Mouse (Mus musculus): ENCODE measurements at regions not wholly inside any gene's neighbourhood (a gene's known extent, or its start where the extent isn't known, plus 50 kb on each side); places are given as distances from the start of the nearest gene placed in this dataset.
A peak's percentile ranks its signal among the peaks of the same experiment; 100 is the strongest.

DNA sequence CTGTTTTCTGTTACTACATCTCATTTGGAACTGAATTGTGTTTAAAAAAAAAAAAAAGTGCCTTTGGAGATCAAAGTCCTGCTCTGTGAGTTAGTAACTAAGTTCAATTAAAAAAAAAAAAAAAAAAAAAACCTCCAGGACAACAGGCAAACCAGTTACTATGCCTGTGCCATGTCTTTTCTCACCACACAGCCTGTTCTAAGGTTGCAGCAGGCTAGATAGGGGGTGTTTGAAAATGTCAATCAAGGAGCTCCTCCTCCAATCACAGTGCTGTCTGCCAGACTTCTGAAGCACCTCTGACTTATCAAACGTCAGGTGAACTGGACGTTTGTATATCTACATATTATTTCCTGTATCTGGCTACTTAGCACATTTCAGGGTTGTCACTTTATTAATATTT is 427.9 kb upstream of the Adamts16 start:
- 81% methylated on average over 2 of the region's 2 CpGs for WGBS
- Histone ChIP-seq H3K27me3 (ENCODE audit: insufficient read depth, low read length) (no peaks in the 10 kb centered on the region), H3K4me3 (ENCODE audit: low read depth, low read length) (no peak overlapping the region)

GRCm38 (mm10) chr13:71263315-71263878 is 421.8 kb upstream of the Adamts16 start:
- H3K36me3 ChIP-seq (ENCODE audit: insufficient read depth, low read length) = no peaks in the 10 kb centered on the region
- ATAC-seq (ENCODE audit: low FRiP score) (0 out of 2 replicates have a peak, but pooled peaks have one; percentile 13), DNase-seq (ENCODE audit: low spot score) (no peak)
- peak overlapping the region; percentile 22 for H3K4me3 ChIP-seq (ENCODE audit: low read depth, low read length)
- no peaks in the 10 kb centered on the region for H3K27me3 ChIP-seq (ENCODE audit: insufficient read depth, low read length)
- no peak overlapping the region for H3K27ac ChIP-seq (ENCODE audit: low read depth, low read length)
- peak overlapping the region; percentile 42 for H3K4me2 ChIP-seq (ENCODE audit: low read depth, low read length, poor library complexity, severe bottlenecking)
- no peaks in the 10 kb centered on the region for H3K9me3 ChIP-seq (ENCODE audit: low read length)
- H3K4me1 ChIP-seq (ENCODE audit: insufficient read depth, low read length) = no peaks in the 10 kb centered on the region
- no peak for TF ChIP-seq CTCF (IDR thresholded peaks at IDR 0.05)
- WGBS = 54% methylated on average over 16 of the region's 16 CpGs
- no peak overlapping the region for H3K9ac ChIP-seq (replicated peaks; ENCODE audit: low read length, poor library complexity, severe bottlenecking)

More for the DNA sequence above, 427.9 kb upstream of the Adamts16 start:
- Histone ChIP-seq H3K27ac (ENCODE audit: low read depth, low read length) (no peak overlapping the region), H3K36me3 (ENCODE audit: insufficient read depth, low read length) (no peaks in the 10 kb centered on the region), H3K4me1 (ENCODE audit: insufficient read depth, low read length) (no peaks in the 10 kb centered on the region), H3K9ac (replicated peaks; ENCODE audit: low read length, poor library complexity, severe bottlenecking) (no peak overlapping the region), H3K4me2 (ENCODE audit: low read depth, low read length, poor library complexity, severe bottlenecking) (no peak overlapping the region), H3K9me3 (ENCODE audit: low read length) (no peaks in the 10 kb centered on the region)
- no peak for TF ChIP-seq CTCF (IDR thresholded peaks at IDR 0.05)
- DNase-seq (ENCODE audit: low spot score) (no peak), ATAC-seq (ENCODE audit: low FRiP score) (no peak)

DNA sequence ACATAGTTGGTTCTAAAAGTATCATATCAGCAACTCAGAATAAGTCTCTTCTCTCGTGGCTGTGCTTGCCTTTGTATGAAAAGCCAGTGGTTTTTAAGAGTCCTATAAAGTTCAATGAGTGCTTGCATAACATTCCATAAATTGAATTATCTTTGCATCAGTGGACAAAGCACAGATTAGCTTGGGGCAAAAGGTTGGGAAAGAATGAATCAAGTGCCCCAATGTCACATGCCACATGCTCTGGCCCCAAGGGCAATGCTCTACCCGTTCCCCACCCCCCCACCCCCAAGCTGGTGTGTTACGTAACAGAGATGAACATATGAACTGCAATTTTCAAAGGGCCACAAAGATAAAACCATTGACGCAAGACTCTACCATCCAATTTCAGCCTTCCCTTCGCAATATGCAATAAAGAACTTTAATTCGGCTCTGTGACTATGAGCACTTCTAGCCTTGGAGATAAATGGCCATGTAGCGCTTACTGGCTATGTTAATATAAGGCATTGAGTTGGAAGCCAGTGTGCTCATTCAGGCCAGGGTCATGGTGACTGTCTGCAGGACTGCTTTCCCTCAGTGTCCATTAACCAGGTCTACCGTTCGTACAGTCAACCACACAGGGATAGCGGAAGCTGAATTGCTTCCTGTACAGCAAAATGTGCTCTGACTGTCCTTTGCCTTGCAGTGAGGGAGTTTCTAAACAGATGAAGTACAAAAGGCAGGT is 421.1 kb upstream of the Adamts16 start:
- no peak for ATAC-seq (ENCODE audit: low FRiP score)
- no peak overlapping the region for H3K9ac ChIP-seq (replicated peaks; ENCODE audit: low read length, poor library complexity, severe bottlenecking)

GRCm38 (mm10) chr13:71254016-71254415 is 412.4 kb upstream of the Adamts16 start:
- no peaks in the 10 kb centered on the region for H3K4me1 ChIP-seq (ENCODE audit: insufficient read depth, low read length)
- no peak for ATAC-seq (ENCODE audit: low FRiP score)
- no peak overlapping the region for H3K9ac ChIP-seq (replicated peaks; ENCODE audit: low read length, poor library complexity, severe bottlenecking)
- H3K36me3 ChIP-seq (ENCODE audit: insufficient read depth, low read length) = no peaks in the 10 kb centered on the region
- no peak for DNase-seq (ENCODE audit: low spot score)
- no peak overlapping the region for H3K4me3 ChIP-seq (ENCODE audit: low read depth, low read length)
- no peak overlapping the region for H3K27ac ChIP-seq (ENCODE audit: low read depth, low read length)
- 93% methylated on average over 2 of the region's 2 CpGs for WGBS
- no peaks in the 10 kb centered on the region for H3K9me3 ChIP-seq (ENCODE audit: low read length)
- no peak overlapping the region for H3K4me2 ChIP-seq (ENCODE audit: low read depth, low read length, poor library complexity, severe bottlenecking)
- no peak for TF ChIP-seq CTCF (IDR thresholded peaks at IDR 0.05)
- no peaks in the 10 kb centered on the region for H3K27me3 ChIP-seq (ENCODE audit: insufficient read depth, low read length)

More for the DNA sequence above, 421.1 kb upstream of the Adamts16 start:
- WGBS = 79% methylated on average over 10 of the region's 10 CpGs
- Histone ChIP-seq H3K9me3 (ENCODE audit: low read length) (no peaks in the 10 kb centered on the region), H3K27ac (ENCODE audit: low read depth, low read length) (no peak overlapping the region), H3K36me3 (ENCODE audit: insufficient read depth, low read length) (no peaks in the 10 kb centered on the region), H3K27me3 (ENCODE audit: insufficient read depth, low read length) (no peaks in the 10 kb centered on the region), H3K4me3 (ENCODE audit: low read depth, low read length) (no peak overlapping the region), H3K4me1 (ENCODE audit: insufficient read depth, low read length) (no peaks in the 10 kb centered on the region), H3K4me2 (ENCODE audit: low read depth, low read length, poor library complexity, severe bottlenecking) (no peak overlapping the region; the same call in 1 of the 2 replicates)
- TF ChIP-seq CTCF (IDR thresholded peaks at IDR 0.05) = no peak
- DNase-seq (ENCODE audit: low spot score) = no peak

DNA sequence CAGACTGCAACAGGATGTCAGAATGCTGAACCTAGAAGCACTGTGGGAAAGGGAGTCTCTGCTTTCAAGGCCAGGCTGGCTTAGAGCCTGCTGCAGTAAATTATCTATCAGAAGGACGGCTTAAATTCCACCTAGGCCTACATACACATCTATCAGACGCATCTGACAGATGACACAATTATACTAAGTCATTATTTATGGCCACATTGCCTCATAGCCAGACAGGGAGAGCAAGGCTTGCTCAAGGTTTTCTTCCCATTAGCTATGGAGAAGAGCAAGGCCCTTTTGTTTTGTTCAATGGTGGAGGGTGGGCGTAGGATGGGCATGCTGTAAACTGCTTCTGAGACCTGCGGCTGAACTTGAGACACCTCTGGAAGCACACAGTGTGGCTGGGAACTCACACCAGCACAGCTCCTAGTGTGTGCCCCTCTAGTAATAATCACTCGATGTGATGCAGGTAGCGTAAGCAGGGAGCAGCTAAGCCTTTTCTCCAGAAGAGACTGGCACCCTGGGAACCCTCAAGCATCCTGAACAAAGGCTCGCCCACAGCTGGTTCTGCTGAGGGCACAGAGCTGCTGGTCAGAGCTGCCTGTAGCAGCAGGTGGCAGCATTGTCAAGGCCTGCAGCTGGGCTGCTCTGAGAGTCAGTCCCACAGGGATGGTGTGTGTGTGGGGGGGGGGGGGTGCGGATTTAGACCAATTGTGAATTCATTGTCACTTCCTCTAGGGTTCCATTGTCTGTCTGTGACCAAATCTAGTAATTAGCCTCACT is 406.8 kb upstream of the Adamts16 start:
- Histone ChIP-seq H3K9me3 (ENCODE audit: low read length) (no peaks in the 10 kb centered on the region), H3K27ac (ENCODE audit: low read depth, low read length) (no peak overlapping the region), H3K4me1 (ENCODE audit: insufficient read depth, low read length) (no peaks in the 10 kb centered on the region), H3K9ac (replicated peaks; ENCODE audit: low read length, poor library complexity, severe bottlenecking) (no peak overlapping the region), H3K4me3 (ENCODE audit: low read depth, low read length) (no peak overlapping the region), H3K4me2 (ENCODE audit: low read depth, low read length, poor library complexity, severe bottlenecking) (no peak overlapping the region), H3K27me3 (ENCODE audit: insufficient read depth, low read length) (no peaks in the 10 kb centered on the region), H3K36me3 (ENCODE audit: insufficient read depth, low read length) (no peaks in the 10 kb centered on the region)
- TF ChIP-seq CTCF (IDR thresholded peaks at IDR 0.05) = peak; percentile 83
- DNase-seq (ENCODE audit: low spot score) (peak; percentile 69), ATAC-seq (ENCODE audit: low FRiP score) (peak; percentile 74)
- WGBS = 52% methylated on average over 7 of the region's 8 CpGs

GRCm38 (mm10) chr13:71247241-71247640 is 405.6 kb upstream of the Adamts16 start:
- no peaks in the 10 kb centered on the region for H3K36me3 ChIP-seq (ENCODE audit: insufficient read depth, low read length)
- H3K27me3 ChIP-seq (ENCODE audit: insufficient read depth, low read length) = no peaks in the 10 kb centered on the region
- H3K4me2 ChIP-seq (ENCODE audit: low read depth, low read length, poor library complexity, severe bottlenecking) = no peak overlapping the region
- H3K4me1 ChIP-seq (ENCODE audit: insufficient read depth, low read length) = no peaks in the 10 kb centered on the region
- H3K9ac ChIP-seq (replicated peaks; ENCODE audit: low read length, poor library complexity, severe bottlenecking) = no peak overlapping the region
- H3K9me3 ChIP-seq (ENCODE audit: low read length) = no peaks in the 10 kb centered on the region
- H3K4me3 ChIP-seq (ENCODE audit: low read depth, low read length) = no peak overlapping the region
- ATAC-seq (ENCODE audit: low FRiP score) (no peak), DNase-seq (ENCODE audit: low spot score) (no peak)
- no peak for TF ChIP-seq CTCF (IDR thresholded peaks at IDR 0.05)
- no peak overlapping the region for H3K27ac ChIP-seq (ENCODE audit: low read depth, low read length)

Measured in midbrain, postnatal 0 days (tissue).